In genomic region chr2:13060426-13061170, GRCm38 (mm10) we compare ENCODE assay signal across 24 mouse cellular contexts. TPM values are rescaled to one million over a fixed set of nuclear protein-coding genes. Genes with fewer than 3 reads are reported as not detected.
DNase-seq lines count a peak whose midpoint lies in the region.
"Had no signal": no experiment of that assay in that cellular context is flagged by ENCODE, and none has a peak within 500 bp of the region (broad histone marks: within the 10 kb centered on the region; RNA-seq: fewer than 3 reads in every experiment).

No protein-coding gene starts in this region.

- peak; percentile 8 for DNase-seq in layer of hippocampus, adult 11-12 months (ENCODE audit: low spot score)
- no peak for DNase-seq in layer of hippocampus, postnatal 25 days (ENCODE audit: extremely low spot score in 1 of 2, low spot score in 1 of 2)
- DNase-seq in frontal cortex, adult 2 months (ENCODE audit: extremely low spot score in 1 of 2, low spot score in 1 of 2) = peak; percentile 74 to 79
- DNase-seq in left cerebral cortex, adult 8-10 months (ENCODE audit: low spot score in 2 of 2) = peak; percentile 21 to 76
- DNase-seq in right cerebral cortex, postnatal 14 days = peak; percentile 25
- no peak for DNase-seq in thymus, postnatal 4 days
- DNase-seq in cerebellum, adult 8-10 months = no peak
- no peak for DNase-seq in midbrain, embryonic 10.5 days (ENCODE audit: low spot score)
- DNase-seq: adrenal gland, postnatal 25 days; cerebellum, adult 2 months; gastrocnemius, adult 2 months; kidney, adult 11 months; lung, postnatal 4 days; thymus, postnatal 14 days had no signal

- no peaks in the 10 kb centered on the region for H3K27me3 ChIP-seq in midbrain, embryonic 10.5 days (ENCODE audit: low read depth, poor library complexity, severe bottlenecking)
- H3K27me3 ChIP-seq: forebrain, embryonic 12.5 days; limb, embryonic 13.5 days; lung, embryonic 15.5 days; Patski had no signal

- H3K36me3 ChIP-seq in midbrain, embryonic 10.5 days = no peaks in the 10 kb centered on the region
- H3K36me3 ChIP-seq: forebrain, embryonic 12.5 days; heart, embryonic 10.5 days; hindbrain, embryonic 10.5 days; limb, embryonic 13.5 days; lung, embryonic 15.5 days had no signal

- no peaks in the 10 kb centered on the region for H3K4me1 ChIP-seq in midbrain, embryonic 10.5 days
- H3K4me1 ChIP-seq: forebrain, embryonic 12.5 days; heart, embryonic 10.5 days; hindbrain, embryonic 10.5 days; limb, embryonic 13.5 days; lung, embryonic 15.5 days had no signal

- WGBS in midbrain, embryonic 10.5 days = 89% methylated on average over 5 of the region's 5 CpGs

- no peaks in the 10 kb centered on the region for H3K9me3 ChIP-seq in midbrain, embryonic 10.5 days (replicated peaks)
- H3K9me3 ChIP-seq: forebrain, embryonic 12.5 days; heart, embryonic 10.5 days; hindbrain, embryonic 10.5 days; limb, embryonic 13.5 days; lung, embryonic 15.5 days had no signal

- no peak overlapping the region for H3K4me3 ChIP-seq in midbrain, embryonic 10.5 days
- H3K4me3 ChIP-seq: forebrain, embryonic 12.5 days; gastrocnemius, adult 2 months; heart, embryonic 10.5 days; hindbrain, embryonic 10.5 days; limb, embryonic 13.5 days; lung, embryonic 15.5 days had no signal

- H3K27ac ChIP-seq in midbrain, embryonic 10.5 days (replicated peaks) = no peak overlapping the region
- H3K27ac ChIP-seq: forebrain, embryonic 12.5 days; gastrocnemius, adult 2 months; heart, embryonic 10.5 days; hindbrain, embryonic 10.5 days; hindbrain, postnatal 0 days; limb, embryonic 13.5 days; liver, embryonic 14.5 days; lung, embryonic 15.5 days had no signal

RNA-seq across cellular contexts. Expression of gene C1ql3, which starts 49.0 kb away (rescaled TPM):
- total RNA-seq in layer of hippocampus, postnatal 25 days (2021) = 100 to 1,000 TPM; 155 to 164 TPM
- polyA plus RNA-seq in frontal cortex, adult 2 months (2012; rRNA removed) = 36.8 and 63.7 TPM in 2 replicates
- 100 to 1,000 TPM in 2 of 4 experiments, 10 to 100 TPM in 2; 93.2 to 106 (median 99.1) TPM for total RNA-seq in left cerebral cortex, adult 8-10 months (2022)
- 0.51 and 0.72 TPM in 2 replicates for polyA plus RNA-seq in midbrain, embryonic 10.5 days (2016; fragmentation: Nextera tagmentation; extraction: Ambion mirVana)
- total RNA-seq: adrenal gland, postnatal 25 days; monocyte, adult 5-6 weeks had no signal
- polyA plus RNA-seq: activated CD4-positive, CD25-positive, alpha-beta regulatory T cell, adult 4 months had no signal

Comparison
In these comparisons a context has a peak if more than half of its experiments do, and no peak if none do; other contexts are left out.
1. DNase-seq: peak in layer of hippocampus, adult 11-12 months (single experiment), frontal cortex, adult 2 months (2 of 2), left cerebral cortex, adult 8-10 months (2 of 2) and right cerebral cortex, postnatal 14 days (single experiment); none in layer of hippocampus, postnatal 25 days (0 of 2), thymus, postnatal 4 days (single experiment), cerebellum, adult 8-10 months (single experiment) and midbrain, embryonic 10.5 days (single experiment).